Mouse (Mus musculus): ENCODE results near the gene Lalba.

DNA sequence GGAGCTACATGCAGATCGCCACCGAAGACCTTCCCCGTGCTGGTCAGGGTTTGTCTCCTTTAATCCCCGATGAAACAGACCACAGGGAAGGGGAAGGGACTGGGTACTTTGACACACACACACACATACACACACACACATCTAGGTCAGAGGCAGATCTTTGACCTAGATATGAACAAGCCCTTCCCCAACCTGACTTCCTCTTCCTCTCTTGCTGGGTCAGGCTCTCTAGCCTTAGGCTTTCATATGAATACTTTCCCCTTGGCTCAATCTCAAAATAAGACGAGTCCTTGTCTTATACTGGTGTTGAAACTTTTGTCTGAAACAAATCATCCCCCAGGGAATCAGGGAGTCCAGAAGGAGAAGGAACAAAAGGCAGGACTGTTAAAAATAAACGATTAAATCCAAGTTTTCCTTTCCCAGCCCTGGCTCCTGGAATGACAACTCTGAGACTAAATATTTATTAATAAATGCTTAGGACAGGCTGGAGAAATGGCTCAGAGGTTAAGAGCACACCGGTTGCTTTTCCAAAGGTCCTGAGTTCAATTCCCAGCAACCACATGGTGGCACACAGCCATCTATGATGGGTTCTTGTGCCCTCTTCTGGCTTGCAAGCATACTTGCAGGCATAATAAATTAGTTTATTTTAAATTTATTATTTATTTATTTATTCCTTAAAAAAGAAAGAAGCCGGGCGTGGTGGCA is 23.9 kb upstream of the Lalba start:
- TF ChIP-seq GATA1 (IDR thresholded peaks at IDR 0.05; ENCODE audit: borderline replicate concordance, low read length) (no peak), FLI1 (IDR thresholded peaks at IDR 0.05; ENCODE audit: low read length) (no peak)

Data from megakaryocyte, embryonic 14.5 days (primary cell).